23 mouse cellular contexts compared by ENCODE assay signal in the genomic region with DNA sequence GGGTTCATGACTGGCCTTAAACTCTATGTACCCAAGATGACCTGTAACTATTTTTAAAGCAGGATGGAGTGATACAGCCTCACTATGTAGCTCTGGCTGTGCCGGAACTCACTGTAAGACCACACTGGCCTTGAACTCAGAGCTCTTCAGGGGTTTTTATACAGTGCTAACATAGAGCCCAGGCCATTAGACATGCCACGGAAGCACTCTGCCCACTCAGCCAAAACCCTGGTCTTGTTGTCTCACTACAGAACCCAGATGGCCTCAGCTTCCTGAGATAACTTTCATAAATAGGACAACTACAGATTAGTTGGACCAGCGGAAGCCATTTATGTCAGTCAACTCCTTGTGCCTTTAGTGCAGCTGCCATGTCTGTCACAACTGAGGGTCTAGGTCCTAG. TPM values are rescaled to one million over a fixed set of nuclear protein-coding genes. Genes with fewer than 3 reads are reported as not detected.
DNase-seq lines count a peak whose midpoint lies in the region; ATAC-seq and TF ChIP-seq lines count a peak whose summit lies in the region.
"Had no signal": no experiment of that assay in that cellular context is flagged by ENCODE, and none has a peak within 500 bp of the region (broad histone marks: within the 10 kb centered on the region; RNA-seq: fewer than 3 reads in every experiment).

No protein-coding gene starts in this region.

- intact Hi-C loops in heart, postnatal 25 days (cut with DNase I): no loop called here

- H3K4me1 ChIP-seq in embryonic facial prominence, embryonic 14.5 days (ENCODE audit: control insufficient read depth, insufficient read depth, low read length): no peaks in the 10 kb centered on the region
- H3K4me1 ChIP-seq in embryonic facial prominence, embryonic 10.5 days: no peaks in the 10 kb centered on the region
- peaks cover 19% of the 10 kb centered on the region for H3K4me1 ChIP-seq in heart, embryonic 15.5 days (replicated peaks)
- H3K4me1 ChIP-seq in CH12.LX (ENCODE audit: control insufficient read depth in 1 of 2, insufficient read depth in 2 of 2): no peaks in the 10 kb centered on the region
- H3K4me1 ChIP-seq in liver, embryonic 14.5 days (replicated peaks; ENCODE audit: control insufficient read depth in 2 of 2, insufficient read depth in 2 of 2, low read length in 1 of 2): peaks cover 12 to 18% of the 10 kb centered on the region in 2 experiments
- H3K4me1 ChIP-seq: hindbrain, embryonic 10.5 days; hindbrain, embryonic 15.5 days; limb, embryonic 12.5 days; midbrain, embryonic 15.5 days; stomach, embryonic 15.5 days had no signal

- in situ Hi-C loops in CH12.LX (cut with MboI; ENCODE audit: low pct_ligation_motif_present, low pct_unique_long_range_greater_than_20kb, low sequenced_read_pairs): no loop called here

- ATAC-seq in embryonic facial prominence, embryonic 14.5 days (ENCODE audit: low read depth): no peak
- 0 out of 2 replicates have a peak, but pooled peaks have one; percentile 34 for ATAC-seq in heart, embryonic 15.5 days (replicated peaks; ENCODE audit: insufficient number of reproducible peaks, insufficient read depth, low FRiP score, low read depth)
- ATAC-seq in liver, embryonic 14.5 days (ENCODE audit: insufficient read depth): 0 out of 2 replicates have a peak, but pooled peaks have one; percentile 1
- ATAC-seq: forebrain, embryonic 14.5 days; inflammation-experienced regulatory T-cells, adult 6 months; midbrain, embryonic 15.5 days had no signal

- no peak for TF ChIP-seq RAD21 in CH12.LX (IDR thresholded peaks at IDR 0.05; ENCODE audit: low read depth, low read length)

- no peak overlapping the region for H3K27ac ChIP-seq in embryonic facial prominence, embryonic 14.5 days (replicated peaks; ENCODE audit: low read depth, low read length)
- no peak overlapping the region for H3K27ac ChIP-seq in embryonic facial prominence, embryonic 10.5 days (replicated peaks)
- peak overlapping the region; percentile 38 for H3K27ac ChIP-seq in heart, embryonic 15.5 days
- H3K27ac ChIP-seq in CH12.LX (ENCODE audit: insufficient read depth, low read depth): no peak overlapping the region
- peak overlapping the region; percentile 39 for H3K27ac ChIP-seq in liver, embryonic 14.5 days
- H3K27ac ChIP-seq: hindbrain, embryonic 10.5 days; hindbrain, embryonic 15.5 days; limb, embryonic 12.5 days; midbrain, embryonic 15.5 days; stomach, embryonic 15.5 days had no signal

- H3K9ac ChIP-seq in embryonic facial prominence, embryonic 14.5 days (ENCODE audit: low read depth, low read length): no peak overlapping the region
- no peak overlapping the region for H3K9ac ChIP-seq in heart, embryonic 15.5 days
- H3K9ac ChIP-seq in CH12.LX (ENCODE audit: insufficient read depth, low read depth): no peak overlapping the region
- no peak overlapping the region for H3K9ac ChIP-seq in liver, embryonic 14.5 days (replicated peaks)
- H3K9ac ChIP-seq: hindbrain, embryonic 15.5 days; limb, embryonic 12.5 days; midbrain, embryonic 15.5 days; stomach, embryonic 15.5 days had no signal

- H3K36me3 ChIP-seq in embryonic facial prominence, embryonic 14.5 days (ENCODE audit: control insufficient read depth, insufficient read depth, low read length): peaks cover 97% of the 10 kb centered on the region
- H3K36me3 ChIP-seq in embryonic facial prominence, embryonic 10.5 days (replicated peaks): peaks cover 99% of the 10 kb centered on the region
- peaks cover 93% of the 10 kb centered on the region for H3K36me3 ChIP-seq in heart, embryonic 15.5 days
- peaks cover 90 to 97% of the 10 kb centered on the region in 2 experiments for H3K36me3 ChIP-seq in CH12.LX (replicated peaks in 1 of 2; ENCODE audit: control insufficient read depth in 1 of 2, insufficient read depth in 1 of 2, low read length in 1 of 2)
- peaks cover 83% of the 10 kb centered on the region for H3K36me3 ChIP-seq in liver, embryonic 14.5 days (replicated peaks; ENCODE audit: control insufficient read depth, insufficient read depth, low read depth)

- TF ChIP-seq CTCF in CH12.LX (conservative IDR thresholded peaks at IDR 0.05 in 1 of 2, IDR thresholded peaks at IDR 0.05 in 1 of 2; ENCODE audit: low read depth in 2 of 2, low read length in 2 of 2): no peak
- TF ChIP-seq CTCF in liver, embryonic 14.5 days (IDR thresholded peaks at IDR 0.05; ENCODE audit: low read depth): no peak

- dilution Hi-C loops in CH12.LX (cut with MboI; ENCODE audit: extremely low pct_ligation_motif_present, extremely low pct_unique_long_range_greater_than_20kb, low sequenced_read_pairs): no loop called here

- peak; percentile 14 for DNase-seq in embryonic facial prominence, embryonic 14.5 days (ENCODE audit: low spot score)
- no peak for DNase-seq in embryonic facial prominence, embryonic 10.5 days (ENCODE audit: low spot score)
- no peak for DNase-seq in heart, postnatal 25 days (ENCODE audit: low spot score)
- no peak for DNase-seq in CH12.LX (ENCODE audit: extremely low read depth)
- no peak for DNase-seq in liver, embryonic 14.5 days (ENCODE audit: low read depth in 3 of 3, low spot score in 3 of 3)
- no peak for DNase-seq in layer of hippocampus, adult 18-20 months (ENCODE audit: low spot score in 2 of 2)
- DNase-seq in cerebellum, postnatal 10 days: no peak
- DNase-seq: adrenal gland, postnatal 25 days; cerebellum, adult 11-12 months; cerebellum, adult 9-11 months; gastrocnemius, postnatal 25 days; kidney, adult 11 months; kidney, postnatal 14 days; right cerebral cortex, postnatal 25 days had no signal

- H3K79me2 ChIP-seq in CH12.LX (replicated peaks; ENCODE audit: control insufficient read depth, extremely low read depth, insufficient read depth, poor library complexity, severe bottlenecking): 0 out of 2 replicates have a peak, but pooled peaks cover 3% of the 10 kb centered on the region

- H3K4me2 ChIP-seq in embryonic facial prominence, embryonic 14.5 days (ENCODE audit: low read depth, low read length): no peak overlapping the region
- H3K4me2 ChIP-seq in heart, embryonic 15.5 days: no peak overlapping the region
- no peak overlapping the region for H3K4me2 ChIP-seq in CH12.LX (ENCODE audit: insufficient read depth, low read depth, poor library complexity, severe bottlenecking)
- H3K4me2 ChIP-seq in liver, embryonic 14.5 days (ENCODE audit: low read depth): no peak overlapping the region
- H3K4me2 ChIP-seq: hindbrain, embryonic 15.5 days; limb, embryonic 12.5 days; midbrain, embryonic 15.5 days; stomach, embryonic 15.5 days had no signal

- no peaks in the 10 kb centered on the region for H3K27me3 ChIP-seq in embryonic facial prominence, embryonic 14.5 days (replicated peaks; ENCODE audit: control insufficient read depth, insufficient read depth, low read length)
- no peaks in the 10 kb centered on the region for H3K27me3 ChIP-seq in embryonic facial prominence, embryonic 10.5 days (replicated peaks; ENCODE audit: low read depth, poor library complexity, severe bottlenecking)
- no peaks in the 10 kb centered on the region for H3K27me3 ChIP-seq in heart, embryonic 15.5 days
- no peaks in the 10 kb centered on the region for H3K27me3 ChIP-seq in CH12.LX (replicated peaks)
- no peaks in the 10 kb centered on the region for H3K27me3 ChIP-seq in liver, embryonic 14.5 days (ENCODE audit: control insufficient read depth, insufficient read depth, low read length)
- H3K27me3 ChIP-seq: hindbrain, embryonic 15.5 days; limb, embryonic 12.5 days; midbrain, embryonic 15.5 days; stomach, embryonic 15.5 days had no signal

- no peaks in the 10 kb centered on the region for H3K9me3 ChIP-seq in embryonic facial prominence, embryonic 14.5 days (ENCODE audit: control insufficient read depth, low read length)
- no peaks in the 10 kb centered on the region for H3K9me3 ChIP-seq in embryonic facial prominence, embryonic 10.5 days
- no peaks in the 10 kb centered on the region for H3K9me3 ChIP-seq in heart, embryonic 15.5 days (replicated peaks)
- no peaks in the 10 kb centered on the region for H3K9me3 ChIP-seq in CH12.LX (replicated peaks; ENCODE audit: low read length)
- no peaks in the 10 kb centered on the region for H3K9me3 ChIP-seq in liver, embryonic 14.5 days (ENCODE audit: control insufficient read depth, low read length)
- H3K9me3 ChIP-seq: G1E; hindbrain, embryonic 10.5 days; hindbrain, embryonic 15.5 days; limb, embryonic 12.5 days; midbrain, embryonic 15.5 days; stomach, embryonic 15.5 days had no signal

- no peak for TF ChIP-seq POLR2A in CH12.LX (IDR thresholded peaks at IDR 0.05; ENCODE audit: low read depth, low read length)

- no peak overlapping the region for H3K4me3 ChIP-seq in embryonic facial prominence, embryonic 14.5 days (ENCODE audit: low read depth, low read length)
- no peak overlapping the region for H3K4me3 ChIP-seq in embryonic facial prominence, embryonic 10.5 days
- H3K4me3 ChIP-seq in heart, embryonic 15.5 days: no peak overlapping the region
- no peak overlapping the region for H3K4me3 ChIP-seq in CH12.LX (replicated peaks in 1 of 3; ENCODE audit: low read depth in 2 of 3, low read length in 2 of 3, poor library complexity in 1 of 3)
- no peak overlapping the region for H3K4me3 ChIP-seq in liver, embryonic 14.5 days (ENCODE audit: insufficient read depth in 1 of 2, low read depth in 2 of 2, low read length in 2 of 2)
- H3K4me3 ChIP-seq: hindbrain, embryonic 10.5 days; hindbrain, embryonic 15.5 days; limb, embryonic 12.5 days; midbrain, embryonic 15.5 days; stomach, embryonic 15.5 days had no signal

- TF ChIP-seq EP300 in CH12.LX (IDR thresholded peaks at IDR 0.05; ENCODE audit: low read length): no peak
- TF ChIP-seq EP300 in liver, embryonic 14.5 days (IDR thresholded peaks at IDR 0.05; ENCODE audit: low read depth): no peak

- WGBS in embryonic facial prominence, embryonic 14.5 days: 89% methylated on average over 3 of the region's 3 CpGs
- WGBS in embryonic facial prominence, embryonic 10.5 days: 96% methylated on average over 3 of the region's 3 CpGs
- WGBS in heart, embryonic 15.5 days: 51% methylated on average over 3 of the region's 3 CpGs
- 75% methylated on average over 3 of the region's 3 CpGs for WGBS in liver, embryonic 14.5 days (ENCODE audit: insufficient replicate concordance)

RNA-seq across cellular contexts. Expression of gene Atg4d, which starts 9.2 kb away (rescaled TPM):
- 26.3 and 35.5 TPM in 2 replicates for polyA plus RNA-seq in embryonic facial prominence, embryonic 14.5 days (2014; fragmentation: Nextera tagmentation; extraction: Ambion mirVana)
- 37.8 and 41.3 TPM in 2 replicates for polyA plus RNA-seq in embryonic facial prominence, embryonic 10.5 days (2016; fragmentation: Nextera tagmentation; extraction: Ambion mirVana)
- 48.5 and 50.9 TPM in 2 replicates for polyA plus RNA-seq in heart, embryonic 15.5 days (2015; fragmentation: Nextera tagmentation; extraction: Ambion mirVana)
- 10 to 100 TPM; 94.7 to 96.1 TPM for total RNA-seq in heart, postnatal 25 days (2021)
- total RNA-seq in CH12.LX (2012; rRNA removed): 13.5 and 14.3 TPM in 2 replicates
- 10.3 and 10.9 TPM in 2 replicates for total RNA-seq in CH12.LX (2014; rRNA removed)
- 7.7 and 9.4 TPM in 2 replicates for polyA plus RNA-seq in CH12.LX (2012; ENCODE audit: insufficient read length, low read depth)
- polyA plus RNA-seq in liver, embryonic 14.5 days (2012; rRNA removed): 21.5 and 38.9 TPM in 2 replicates
- polyA plus RNA-seq in liver, embryonic 14.5 days (2014; fragmentation: Nextera tagmentation; extraction: Ambion mirVana): 69.3 and 78.1 TPM in 2 replicates
- 10 to 100 TPM; 43.6 to 50.9 TPM for total RNA-seq in layer of hippocampus, adult 18-20 months (2021)

RNA-seq across cellular contexts. Expression of gene Kri1, which starts 13.4 kb away (rescaled TPM):
- polyA plus RNA-seq in embryonic facial prominence, embryonic 14.5 days (2014; fragmentation: Nextera tagmentation; extraction: Ambion mirVana): 11.0 and 14.4 TPM in 2 replicates
- polyA plus RNA-seq in embryonic facial prominence, embryonic 10.5 days (2016; fragmentation: Nextera tagmentation; extraction: Ambion mirVana): 16.2 and 18.0 TPM in 2 replicates
- 10.4 and 12.5 TPM in 2 replicates for polyA plus RNA-seq in heart, embryonic 15.5 days (2015; fragmentation: Nextera tagmentation; extraction: Ambion mirVana)
- total RNA-seq in heart, postnatal 25 days (2021): 10 to 100 TPM; 15.9 to 17.4 TPM
- total RNA-seq in CH12.LX (2012; rRNA removed) (55.5 and 62.6 TPM in 2 replicates), CH12.LX (2014; rRNA removed) (28.8 and 29.0 TPM in 2 replicates)
- polyA plus RNA-seq in CH12.LX (2012; ENCODE audit: insufficient read length, low read depth): 57.1 and 64.9 TPM in 2 replicates
- 14.4 and 21.9 TPM in 2 replicates for polyA plus RNA-seq in liver, embryonic 14.5 days (2012; rRNA removed)
- polyA plus RNA-seq in liver, embryonic 14.5 days (2014; fragmentation: Nextera tagmentation; extraction: Ambion mirVana): 3.9 and 5.0 TPM in 2 replicates
- total RNA-seq in layer of hippocampus, adult 18-20 months (2021): 10 to 100 TPM; 39.7 to 46.9 TPM

RNA-seq across cellular contexts. Expression of gene Cdkn2d, which starts 16.9 kb away (rescaled TPM):
- polyA plus RNA-seq in embryonic facial prominence, embryonic 14.5 days (2014; fragmentation: Nextera tagmentation; extraction: Ambion mirVana): 57.2 and 57.7 TPM in 2 replicates
- 40.9 and 45.1 TPM in 2 replicates for polyA plus RNA-seq in embryonic facial prominence, embryonic 10.5 days (2016; fragmentation: Nextera tagmentation; extraction: Ambion mirVana)
- polyA plus RNA-seq in heart, embryonic 15.5 days (2015; fragmentation: Nextera tagmentation; extraction: Ambion mirVana): 88.6 and 96.4 TPM in 2 replicates
- 10 to 100 TPM; 15.1 to 16.8 TPM for total RNA-seq in heart, postnatal 25 days (2021)
- total RNA-seq in CH12.LX (2012; rRNA removed) (9.7 and 12.6 TPM in 2 replicates), CH12.LX (2014; rRNA removed) (7.1 and 7.3 TPM in 2 replicates)
- 2.2 and 2.9 TPM in 2 replicates for polyA plus RNA-seq in CH12.LX (2012; ENCODE audit: insufficient read length, low read depth)
- 70.5 and 74.4 TPM in 2 replicates for polyA plus RNA-seq in liver, embryonic 14.5 days (2012; rRNA removed)
- 116 and 119 TPM in 2 replicates for polyA plus RNA-seq in liver, embryonic 14.5 days (2014; fragmentation: Nextera tagmentation; extraction: Ambion mirVana)
- total RNA-seq in layer of hippocampus, adult 18-20 months (2021): 10 to 100 TPM; 53.7 to 56.7 TPM

RNA-seq across cellular contexts. Expression of gene S1pr5, which starts 26.1 kb away (rescaled TPM):
- polyA plus RNA-seq in embryonic facial prominence, embryonic 14.5 days (2014; fragmentation: Nextera tagmentation; extraction: Ambion mirVana): 0.96 and 1.3 TPM in 2 replicates
- polyA plus RNA-seq in embryonic facial prominence, embryonic 10.5 days (2016; fragmentation: Nextera tagmentation; extraction: Ambion mirVana): 0.22 TPM in 1 of 2 replicates, not detected in the other
- 0.05 and 0.11 TPM in 2 replicates for polyA plus RNA-seq in heart, embryonic 15.5 days (2015; fragmentation: Nextera tagmentation; extraction: Ambion mirVana)
- total RNA-seq in heart, postnatal 25 days (2021): under 1 TPM; 0.70 to 0.78 TPM
- total RNA-seq in CH12.LX (2012; rRNA removed) (not detected in 2 replicates), CH12.LX (2014; rRNA removed) (not detected in 2 replicates)
- not detected in 2 replicates for polyA plus RNA-seq in CH12.LX (2012; ENCODE audit: insufficient read length, low read depth)
- polyA plus RNA-seq in liver, embryonic 14.5 days (2012; rRNA removed): 0.06 TPM in 2 replicates
- polyA plus RNA-seq in liver, embryonic 14.5 days (2014; fragmentation: Nextera tagmentation; extraction: Ambion mirVana): 0.09 and 0.10 TPM in 2 replicates
- total RNA-seq in layer of hippocampus, adult 18-20 months (2021): 10 to 100 TPM; 13.5 to 14.5 TPM
- polyA plus RNA-seq: G1E had no signal

RNA-seq across cellular contexts. Expression of gene Keap1, which starts 35.2 kb away (rescaled TPM):
- 43.0 and 49.6 TPM in 2 replicates for polyA plus RNA-seq in embryonic facial prominence, embryonic 14.5 days (2014; fragmentation: Nextera tagmentation; extraction: Ambion mirVana)
- 47.8 and 49.6 TPM in 2 replicates for polyA plus RNA-seq in embryonic facial prominence, embryonic 10.5 days (2016; fragmentation: Nextera tagmentation; extraction: Ambion mirVana)
- 43.4 and 56.9 TPM in 2 replicates for polyA plus RNA-seq in heart, embryonic 15.5 days (2015; fragmentation: Nextera tagmentation; extraction: Ambion mirVana)
- total RNA-seq in heart, postnatal 25 days (2021): 10 to 100 TPM; 35.9 to 42.2 TPM
- total RNA-seq in CH12.LX (2012; rRNA removed) (41.7 and 42.8 TPM in 2 replicates), CH12.LX (2014; rRNA removed) (16.2 and 18.4 TPM in 2 replicates)
- polyA plus RNA-seq in CH12.LX (2012; ENCODE audit: insufficient read length, low read depth): 30.0 and 31.2 TPM in 2 replicates
- 15.1 and 15.8 TPM in 2 replicates for polyA plus RNA-seq in liver, embryonic 14.5 days (2012; rRNA removed)
- polyA plus RNA-seq in liver, embryonic 14.5 days (2014; fragmentation: Nextera tagmentation; extraction: Ambion mirVana): 15.6 and 16.4 TPM in 2 replicates
- total RNA-seq in layer of hippocampus, adult 18-20 months (2021): 10 to 100 TPM; 58.3 to 61.5 TPM

Comparison
In these comparisons a context has a peak if more than half of its experiments do, and no peak if none do; other contexts are left out.
1. H3K27ac ChIP-seq: peak in heart, embryonic 15.5 days (single experiment) and liver, embryonic 14.5 days (single experiment); none in embryonic facial prominence, embryonic 14.5 days (single experiment), embryonic facial prominence, embryonic 10.5 days (single experiment) and CH12.LX (single experiment).
2. RNA of gene Cdkn2d, which starts 16.9 kb away (polyA plus RNA-seq): 70.5 to 119 TPM in liver, embryonic 14.5 days, 88.6 to 96.4 TPM in heart, embryonic 15.5 days, 57.2 to 57.7 TPM in embryonic facial prominence, embryonic 14.5 days and 40.9 to 45.1 TPM in embryonic facial prominence, embryonic 10.5 days; 2.2 to 2.9 TPM in CH12.LX; every median in the first group is over 10 times any median in the second.